Mouse (Mus musculus): ENCODE measurements around the gene Naaladl1. TPM values are rescaled to one million over a fixed set of nuclear protein-coding genes. Genes with fewer than 3 reads are reported as not detected.

Naaladl1 gene
- total RNA-seq (2021) (not detected), polyA plus RNA-seq (2012; rRNA removed) (not detected in 2 replicates)
- long read RNA-seq = 0 reads

- WGBS = 90% methylated on average over 7 of the region's 7 CpGs
- Histone ChIP-seq H3K4me3 (no peak within 1 kb of the TSS), H3K79me2 (replicated peaks; ENCODE audit: control insufficient read depth, insufficient read depth, low read length) (no peaks in the 10 kb centered on the region), H3K27ac (no peak within 1 kb of the TSS), H3K36me3 (ENCODE audit: control insufficient read depth, insufficient read depth, low read length) (no peaks in the 10 kb centered on the region), H3K9ac (ENCODE audit: low read depth, low read length) (no peak within 1 kb of the TSS), H3K4me1 (ENCODE audit: control insufficient read depth, insufficient read depth, low read length) (no peaks in the 10 kb centered on the region), H3K27me3 (ENCODE audit: control insufficient read depth, insufficient read depth, low read length) (no peaks in the 10 kb centered on the region)
- no peak for TF ChIP-seq CTCF (IDR thresholded peaks at IDR 0.05)
- TF ChIP-seq EP300 (IDR thresholded peaks at IDR 0.05; ENCODE audit: insufficient read depth, low read depth, low read length) = no peak
- no peak for TF ChIP-seq POLR2A (IDR thresholded peaks at IDR 0.05; ENCODE audit: insufficient read depth, low read depth, low read length)
- intact Hi-C loops (cut with DNase I) = no loop called here
- no peak for DNase-seq
These were observed at the start of gene Naaladl1 for GRCm38 (mm10) chr19:6105586-6105985. Gene Naaladl1 (plus strand): TSS chr19:6105782.

DNA sequence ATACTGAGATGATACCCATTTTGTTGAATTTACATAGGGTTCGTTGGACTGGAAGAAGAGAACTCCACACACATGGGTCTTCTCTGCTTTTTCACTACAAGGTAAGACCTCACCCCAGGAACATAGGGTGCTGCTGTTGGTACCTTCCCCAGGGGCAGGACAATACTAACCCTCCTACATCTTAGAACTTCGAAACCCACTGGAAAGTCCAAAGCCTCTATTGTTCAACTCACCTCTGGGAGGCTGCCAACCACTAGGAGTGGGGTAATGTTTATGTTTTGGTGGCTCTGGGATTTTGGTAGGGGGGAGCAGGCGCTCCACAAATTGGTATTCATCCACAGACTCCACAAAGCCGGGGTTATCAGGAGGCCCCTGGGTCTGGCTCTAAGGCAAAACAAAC, 48.9 kb upstream of the Naaladl1 start:
- Histone ChIP-seq H3K9ac (ENCODE audit: low read depth, low read length) (no peak overlapping the region), H3K4me1 (ENCODE audit: control insufficient read depth, insufficient read depth, low read length) (peaks cover 3% of the 10 kb centered on the region), H3K36me3 (ENCODE audit: control insufficient read depth, insufficient read depth, low read length) (peaks cover 4% of the 10 kb centered on the region), H3K79me2 (replicated peaks; ENCODE audit: control insufficient read depth, insufficient read depth, low read length) (no peaks in the 10 kb centered on the region), H3K27me3 (ENCODE audit: control insufficient read depth, insufficient read depth, low read length) (no peaks in the 10 kb centered on the region), H3K27ac (no peak overlapping the region), H3K4me3 (peak overlapping the region; percentile 98)
- intact Hi-C loops (cut with DNase I) = no loop called here
- TF ChIP-seq POLR2A (IDR thresholded peaks at IDR 0.05; ENCODE audit: insufficient read depth, low read depth, low read length) (no peak), EP300 (IDR thresholded peaks at IDR 0.05; ENCODE audit: insufficient read depth, low read depth, low read length) (no peak), CTCF (IDR thresholded peaks at IDR 0.05) (no peak)
- DNase-seq = no peak
- 42% methylated on average over 4 of the region's 4 CpGs for WGBS

GRCm38 (mm10) chr19:6057313-6058096, 48.1 kb upstream of the Naaladl1 start, which contains the start of the genes Mrpl49 and Fau:
Gene Mrpl49 (minus strand): TSS chr19:6057785.
Gene Fau (plus strand): TSS chr19:6057844.
- peak; percentile 99 for DNase-seq
- no peaks in the 10 kb centered on the region for H3K79me2 ChIP-seq (replicated peaks; ENCODE audit: control insufficient read depth, insufficient read depth, low read length)
- WGBS = under 1% methylated on average over 63 of the region's 63 CpGs
- peak within 1 kb of the TSS; percentile 88 for H3K9ac ChIP-seq (ENCODE audit: low read depth, low read length)
- H3K4me1 ChIP-seq (ENCODE audit: control insufficient read depth, insufficient read depth, low read length) = peaks cover 8% of the 10 kb centered on the region
- intact Hi-C loops (cut with DNase I) = loop anchor here (1.0 kb wide), 1 partner anchor 27 kb away; the partner anchor contains the start of genes Cdca5 and Zfpl1
- peak within 1 kb of the TSS; percentile 74 for H3K27ac ChIP-seq
- H3K27me3 ChIP-seq (ENCODE audit: control insufficient read depth, insufficient read depth, low read length) = no peaks in the 10 kb centered on the region
- H3K4me3 ChIP-seq = peak within 1 kb of the TSS; percentile 98
- peaks cover 4% of the 10 kb centered on the region for H3K36me3 ChIP-seq (ENCODE audit: control insufficient read depth, insufficient read depth, low read length)
- TF ChIP-seq CTCF (IDR thresholded peaks at IDR 0.05) (no peak), EP300 (IDR thresholded peaks at IDR 0.05; ENCODE audit: insufficient read depth, low read depth, low read length) (peak; percentile 19; the same call in 1 of the 2 replicates), POLR2A (IDR thresholded peaks at IDR 0.05; ENCODE audit: insufficient read depth, low read depth, low read length) (peak; percentile 97)

DNA sequence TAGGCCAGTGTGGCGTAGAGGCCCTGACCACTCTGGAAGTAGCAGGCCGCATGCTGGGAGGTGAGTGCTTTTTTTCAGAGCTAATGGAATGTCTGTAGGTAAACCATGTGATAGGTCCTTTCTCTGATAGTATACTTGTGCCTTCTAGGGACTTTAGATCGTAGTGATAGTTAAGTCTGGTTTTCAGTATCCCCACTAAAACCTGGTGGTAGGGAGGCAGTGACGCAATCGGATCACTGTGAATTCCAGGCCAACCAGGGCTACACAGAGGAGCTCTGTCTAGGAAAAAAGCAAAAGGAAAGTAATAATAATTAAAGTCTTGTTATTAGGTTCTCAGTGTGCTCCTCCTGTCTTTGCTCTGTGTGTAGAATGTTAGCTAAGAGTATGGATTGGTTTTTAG, 47.1 kb upstream of the Naaladl1 start:
- intact Hi-C loops (cut with DNase I) = loop anchor here (1.0 kb wide), 1 partner anchor 26 kb away; the partner anchor contains the start of genes Cdca5 and Zfpl1
- Histone ChIP-seq H3K79me2 (replicated peaks; ENCODE audit: control insufficient read depth, insufficient read depth, low read length) (no peaks in the 10 kb centered on the region), H3K4me3 (peak overlapping the region; percentile 98), H3K27me3 (ENCODE audit: control insufficient read depth, insufficient read depth, low read length) (no peaks in the 10 kb centered on the region), H3K4me1 (ENCODE audit: control insufficient read depth, insufficient read depth, low read length) (peaks cover 8% of the 10 kb centered on the region), H3K36me3 (ENCODE audit: control insufficient read depth, insufficient read depth, low read length) (peaks cover 4% of the 10 kb centered on the region), H3K9ac (ENCODE audit: low read depth, low read length) (peak overlapping the region; percentile 88), H3K27ac (peak overlapping the region; percentile 74; the same call in 1 of the 2 replicates)
- TF ChIP-seq POLR2A (IDR thresholded peaks at IDR 0.05; ENCODE audit: insufficient read depth, low read depth, low read length) = no peak
- TF ChIP-seq EP300 (IDR thresholded peaks at IDR 0.05; ENCODE audit: insufficient read depth, low read depth, low read length) = no peak
- no peak for TF ChIP-seq CTCF (IDR thresholded peaks at IDR 0.05)
- no peak for DNase-seq
- 23% methylated on average over 5 of the region's 5 CpGs for WGBS

DNA sequence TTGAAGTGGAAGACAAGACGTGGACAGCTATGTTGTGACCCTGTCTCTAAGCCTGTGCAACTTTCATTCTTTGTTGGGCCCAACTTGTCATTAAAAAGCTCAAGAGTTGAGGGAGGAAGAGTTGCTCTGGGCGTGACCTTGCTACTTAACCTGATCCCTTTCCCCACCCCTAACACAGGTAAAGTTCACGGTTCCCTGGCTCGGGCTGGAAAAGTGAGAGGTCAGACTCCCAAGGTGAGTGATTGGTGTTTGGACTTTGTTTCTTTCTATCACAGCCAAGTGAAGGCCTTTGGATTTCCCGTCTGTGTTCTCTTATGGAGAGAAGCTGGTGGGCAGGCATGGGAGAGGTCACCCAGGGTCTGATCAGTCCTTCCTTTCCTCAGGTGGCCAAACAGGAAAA, 46.6 kb upstream of the Naaladl1 start:
- DNase-seq = no peak
- Histone ChIP-seq H3K36me3 (ENCODE audit: control insufficient read depth, insufficient read depth, low read length) (peaks cover 4% of the 10 kb centered on the region), H3K27ac (no peak overlapping the region), H3K4me3 (peak overlapping the region; percentile 98; the same call in 1 of the 2 replicates), H3K79me2 (replicated peaks; ENCODE audit: control insufficient read depth, insufficient read depth, low read length) (no peaks in the 10 kb centered on the region), H3K27me3 (ENCODE audit: control insufficient read depth, insufficient read depth, low read length) (no peaks in the 10 kb centered on the region), H3K9ac (ENCODE audit: low read depth, low read length) (no peak overlapping the region), H3K4me1 (ENCODE audit: control insufficient read depth, insufficient read depth, low read length) (peaks cover 8% of the 10 kb centered on the region)
- WGBS = 85% methylated on average over 5 of the region's 5 CpGs
- TF ChIP-seq CTCF (IDR thresholded peaks at IDR 0.05) = no peak
- no peak for TF ChIP-seq EP300 (IDR thresholded peaks at IDR 0.05; ENCODE audit: insufficient read depth, low read depth, low read length)
- TF ChIP-seq POLR2A (IDR thresholded peaks at IDR 0.05; ENCODE audit: insufficient read depth, low read depth, low read length) = no peak
- intact Hi-C loops (cut with DNase I) = loop anchor here (1.0 kb wide), 1 partner anchor 25 kb away; the partner anchor contains the start of genes Cdca5 and Zfpl1

Data from heart, adult 2 months (tissue).